Mouse (Mus musculus) left cerebral cortex, postnatal 4 days (tissue): ENCODE measurements at regions not wholly inside any gene's neighbourhood (a gene's known extent, or its start where the extent isn't known, plus 50 kb on each side); places are given as distances from the start of the nearest gene placed in this dataset.
"Not testable (repeated sequence)": the region's sequence is repeated elsewhere in the genome, so short reads cannot be mapped to it uniquely, and the experiment has no call there.

ENCODE experiments used
- DNase-seq: peaks from one replicate; pipeline ENCODE4 v3.0.0-alpha.2; 2022
- intact Hi-C: fragments of 180-260 bp; cut with DNase I; formaldehyde crosslinking; loops from one replicate; pipeline ENCODE4 v1.15.1; 2025

DNA sequence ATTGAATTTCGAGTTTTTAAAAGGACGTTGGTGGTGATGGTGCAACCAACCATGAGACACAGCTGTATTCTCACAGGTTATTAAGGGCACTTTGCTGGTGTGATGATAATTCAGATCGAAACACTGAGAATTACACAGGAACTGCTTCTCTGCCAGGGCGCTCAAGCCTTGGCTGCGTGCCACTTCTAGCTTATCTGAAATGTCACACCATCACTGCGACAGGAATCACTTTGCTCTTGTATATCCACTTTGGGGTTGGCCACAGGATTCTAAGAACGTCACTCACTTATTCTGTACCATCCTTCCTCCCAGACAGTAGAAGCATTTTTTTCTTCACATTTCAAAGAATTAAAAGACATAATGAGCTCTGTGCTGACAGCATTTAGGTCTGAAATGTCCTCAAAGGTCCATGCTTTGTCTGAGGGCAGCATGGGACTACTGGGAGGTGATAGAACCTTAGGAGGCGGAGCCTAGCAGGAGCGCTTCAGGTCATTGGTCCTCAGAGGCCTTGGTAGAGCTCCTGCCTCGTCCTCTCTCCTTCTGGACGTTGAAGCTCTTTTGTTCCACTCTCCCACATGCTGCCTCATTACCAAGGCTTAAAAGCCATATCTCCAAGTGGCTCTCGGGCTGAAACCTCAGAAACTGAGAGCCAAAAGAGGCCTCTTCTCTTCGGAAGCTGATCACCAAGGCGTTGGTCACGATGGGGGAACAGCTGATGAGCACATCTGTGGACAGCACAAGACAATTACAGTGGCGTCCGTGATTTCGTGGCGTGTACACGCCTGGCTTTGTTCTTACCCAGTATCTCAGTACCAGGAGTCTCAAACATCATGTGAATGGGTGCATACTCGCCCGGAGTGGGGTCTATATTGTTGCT lies 167.7 kb downstream of the Enc1 start:
- peak; percentile 54 for DNase-seq

DNA sequence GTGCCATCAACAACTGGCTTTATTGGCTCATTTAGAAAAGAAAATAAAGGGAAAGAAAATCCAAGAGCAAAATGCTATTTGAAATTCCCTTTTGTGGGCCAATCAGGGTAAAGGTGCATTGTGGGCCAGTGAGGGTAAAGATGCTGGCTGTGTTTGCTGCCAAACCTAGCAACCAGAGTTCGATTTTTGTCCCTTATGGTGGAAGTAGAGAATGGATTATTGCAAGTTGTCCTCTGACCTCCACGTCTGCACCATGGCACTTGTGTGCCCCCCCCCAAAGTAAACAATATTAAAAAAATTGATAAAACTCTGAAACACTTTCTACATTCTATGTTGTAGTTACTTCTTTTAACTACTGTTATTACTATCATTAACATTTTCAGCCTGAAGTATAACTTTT lies 166.9 kb downstream of the Enc1 start:
- intact Hi-C loops, result no loop called here
- no peak for DNase-seq

More for the DNA sequence above, 167.7 kb downstream of the Enc1 start:
- intact Hi-C loops, result no loop called here

DNA sequence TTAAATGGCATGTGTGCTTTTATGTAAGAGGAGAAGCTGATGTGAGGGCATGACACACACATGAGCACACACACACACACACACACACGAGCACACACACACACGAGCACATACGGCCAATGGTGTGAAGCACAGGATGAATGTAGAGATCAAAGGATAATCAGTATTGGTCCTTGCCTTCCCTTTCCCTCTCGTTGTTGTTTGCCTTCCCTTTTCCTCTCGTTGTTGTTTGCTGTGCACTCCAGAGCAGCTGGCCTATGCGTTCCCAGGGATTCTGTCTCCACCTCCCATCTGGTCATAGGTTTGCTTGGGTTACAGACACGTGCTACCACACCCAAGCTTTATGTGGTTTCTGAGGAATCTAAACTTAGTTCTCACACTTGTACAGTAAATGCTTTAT lies 165.8 kb downstream of the Enc1 start:
- DNase-seq, result no peak
- intact Hi-C loops, result no loop called here

DNA sequence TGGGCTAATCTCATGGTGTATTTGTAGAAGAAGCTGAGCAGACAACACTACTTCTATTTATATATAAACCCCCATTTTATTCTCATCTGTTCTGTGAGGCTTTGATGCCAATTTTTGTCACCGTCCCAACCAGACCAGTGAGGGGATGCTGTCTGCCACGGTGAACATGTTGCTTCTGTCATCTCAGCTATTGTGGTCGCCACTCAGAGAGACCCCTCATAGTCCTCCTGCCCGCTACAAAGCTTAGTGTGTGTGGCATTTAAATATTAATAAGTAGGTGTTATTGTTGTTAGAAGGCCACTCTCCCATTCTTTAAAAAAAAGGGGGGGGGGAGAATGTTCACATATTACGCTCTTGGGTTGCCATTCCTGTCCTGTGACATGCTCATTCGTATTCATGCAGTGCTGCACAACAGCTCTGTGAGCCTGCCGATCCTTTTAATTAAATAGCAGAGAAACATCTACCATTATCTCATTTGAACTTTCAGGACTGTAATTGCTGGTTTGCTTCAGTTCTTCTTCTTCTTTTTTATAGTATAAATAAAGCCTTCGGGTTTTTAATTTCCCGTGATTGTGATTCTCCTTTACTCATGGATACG lies 161.4 kb downstream of the Enc1 start:
- DNase-seq, result no peak
- intact Hi-C loops, result no loop called here

DNA sequence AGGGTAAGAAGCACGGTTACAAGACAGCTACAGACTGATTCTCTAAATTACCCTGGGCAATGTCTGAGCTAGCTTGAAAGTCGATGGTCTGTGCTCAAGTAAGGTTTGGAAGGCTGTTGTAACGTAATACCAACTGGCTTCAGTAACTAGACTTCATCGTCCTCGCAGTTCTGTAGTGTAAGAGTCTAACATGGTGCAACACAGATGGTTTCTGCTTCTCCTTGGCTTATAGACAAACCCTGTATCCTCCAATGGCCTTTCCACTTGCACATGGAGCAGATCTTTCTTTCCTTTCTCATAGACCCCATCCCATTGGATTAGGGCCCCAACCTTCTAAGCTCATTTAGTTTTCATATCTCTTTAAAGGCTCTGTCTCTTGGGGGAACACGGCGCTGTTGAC lies 160.7 kb downstream of the Enc1 start:
- no peak for DNase-seq
- intact Hi-C loops, result no loop called here

DNA sequence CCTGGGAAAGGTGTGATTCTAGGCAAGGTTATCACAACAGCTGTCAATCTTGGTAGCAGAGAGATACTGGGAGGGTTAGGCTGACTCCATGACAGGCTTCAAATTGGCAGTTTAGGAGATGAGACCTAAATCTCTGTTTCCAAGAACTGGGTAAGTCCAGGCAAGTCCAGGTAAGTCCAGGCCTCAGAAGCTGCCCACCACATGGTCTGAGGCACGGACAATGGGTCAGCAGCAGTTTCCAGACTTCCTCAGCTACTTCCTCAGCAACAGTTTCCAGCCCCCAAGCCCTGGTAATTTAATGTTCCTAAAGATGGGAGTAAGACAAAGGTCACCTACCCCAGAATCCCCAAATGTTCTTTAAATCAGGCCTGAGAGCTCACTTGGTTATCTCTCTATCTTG lies 157.1 kb downstream of the Enc1 start:
- intact Hi-C loops, result no loop called here

DNA sequence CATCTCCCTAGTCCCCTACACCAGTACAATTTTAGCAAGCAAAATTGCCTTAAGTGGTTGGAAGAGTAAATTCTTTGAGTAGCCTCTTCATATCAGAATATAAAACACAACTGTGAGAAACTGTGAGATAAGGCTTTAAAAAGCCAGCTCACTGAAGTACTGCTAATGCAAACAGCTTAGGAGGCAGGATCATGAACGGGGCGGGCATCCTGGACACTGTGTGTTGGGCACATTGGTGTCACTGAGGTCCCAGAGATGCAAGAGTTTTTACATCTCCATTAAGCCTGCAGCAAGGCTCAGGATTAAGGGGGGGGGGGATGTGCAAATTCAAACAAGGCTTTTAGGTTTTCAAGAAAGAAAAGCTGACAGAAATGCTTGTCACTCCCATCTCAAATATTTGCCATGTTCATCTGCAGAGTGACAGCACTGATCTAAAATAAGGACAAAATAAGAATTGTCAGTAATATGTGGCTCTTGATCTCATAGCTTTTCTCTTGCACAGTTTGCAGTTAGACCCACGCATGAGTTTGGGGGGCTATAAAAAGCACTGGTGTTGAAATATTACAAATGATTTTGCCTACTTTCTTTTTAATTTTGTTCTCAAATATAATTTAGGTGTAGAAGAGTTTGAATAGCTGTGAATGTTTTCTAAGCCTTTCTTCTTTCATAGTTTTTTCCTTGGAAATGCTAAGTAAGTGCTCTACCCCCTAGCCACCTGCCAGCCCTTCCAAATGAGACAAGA lies 156.2 kb downstream of the Enc1 start:
- no peak for DNase-seq
- intact Hi-C loops, result no loop called here

More for the DNA sequence above, 157.1 kb downstream of the Enc1 start:
- DNase-seq, result no peak

DNA sequence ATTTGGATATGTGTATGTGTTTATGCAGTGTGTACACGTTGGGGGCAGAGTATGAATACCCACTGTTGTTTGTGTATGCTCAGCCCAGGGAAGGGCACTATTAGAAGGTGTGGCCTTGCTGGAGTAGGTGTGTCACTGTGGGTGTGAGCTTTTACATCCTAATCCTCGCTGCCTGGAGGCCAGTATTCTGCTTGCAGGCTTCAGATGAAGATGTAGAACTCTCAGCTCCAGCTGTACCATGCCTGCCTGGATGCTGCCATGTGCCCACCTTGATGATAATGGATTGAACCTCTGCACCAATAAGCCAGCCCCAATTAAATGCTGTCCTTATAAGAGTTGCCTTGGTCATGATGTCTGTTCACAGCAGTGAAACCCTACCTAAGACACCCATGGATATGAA lies 155.4 kb downstream of the Enc1 start:
- DNase-seq, intact Hi-C loops: not testable (repeated sequence)

DNA sequence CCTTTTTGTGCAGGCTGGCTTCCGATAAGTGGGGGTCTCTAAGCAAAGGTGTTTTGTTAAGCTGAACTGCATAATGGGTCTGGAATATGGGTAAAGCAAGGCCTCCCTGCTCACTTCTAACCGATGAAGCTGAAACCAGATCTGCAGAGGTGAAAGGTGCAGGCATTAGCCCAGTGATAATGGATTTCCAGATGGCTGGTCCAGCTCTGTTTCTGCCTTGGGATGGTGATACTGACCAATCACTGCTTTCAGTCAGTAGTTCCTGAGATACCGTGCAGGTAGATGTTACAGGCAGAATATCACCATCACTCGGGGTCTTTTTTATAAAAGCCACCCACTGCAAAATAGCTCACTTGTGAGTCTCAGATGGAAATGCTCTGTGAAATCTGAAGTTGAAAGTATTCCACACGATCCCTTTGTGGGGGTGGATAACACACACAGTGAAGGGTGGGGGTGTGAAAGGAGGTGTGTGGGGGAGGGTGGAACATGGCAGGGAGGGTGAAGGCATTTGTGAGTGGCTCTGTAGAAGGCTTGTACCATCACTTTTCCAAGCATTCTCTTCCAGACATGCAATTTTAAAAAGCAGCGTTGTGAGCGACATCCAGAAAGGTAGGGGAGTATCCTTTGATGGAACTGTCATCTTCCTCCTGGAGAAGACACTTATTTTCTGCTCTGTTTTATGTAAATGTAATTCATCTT lies 154.0 kb downstream of the Enc1 start:
- intact Hi-C loops, result no loop called here
- no peak for DNase-seq

DNA sequence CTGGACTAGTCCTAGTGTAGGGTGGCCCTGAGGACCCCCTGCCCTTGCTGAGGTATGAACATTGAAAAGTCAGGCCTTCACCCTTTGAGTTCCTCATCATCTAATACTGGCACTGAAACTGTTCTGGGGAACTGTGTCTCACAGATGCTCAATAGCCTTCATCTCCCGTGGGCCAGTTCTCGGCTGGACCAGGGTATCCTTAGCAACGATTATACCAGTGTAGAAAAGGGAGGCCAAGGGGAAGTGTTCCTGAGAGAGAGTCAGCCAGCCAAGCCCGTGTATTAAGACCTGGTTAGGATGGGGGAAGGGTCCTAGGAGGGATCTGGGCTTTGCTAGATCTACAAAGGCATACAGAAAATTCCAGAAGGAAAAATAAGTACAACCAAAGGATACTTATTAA lies 153.2 kb downstream of the Enc1 start:
- intact Hi-C loops, result no loop called here
- no peak for DNase-seq

DNA sequence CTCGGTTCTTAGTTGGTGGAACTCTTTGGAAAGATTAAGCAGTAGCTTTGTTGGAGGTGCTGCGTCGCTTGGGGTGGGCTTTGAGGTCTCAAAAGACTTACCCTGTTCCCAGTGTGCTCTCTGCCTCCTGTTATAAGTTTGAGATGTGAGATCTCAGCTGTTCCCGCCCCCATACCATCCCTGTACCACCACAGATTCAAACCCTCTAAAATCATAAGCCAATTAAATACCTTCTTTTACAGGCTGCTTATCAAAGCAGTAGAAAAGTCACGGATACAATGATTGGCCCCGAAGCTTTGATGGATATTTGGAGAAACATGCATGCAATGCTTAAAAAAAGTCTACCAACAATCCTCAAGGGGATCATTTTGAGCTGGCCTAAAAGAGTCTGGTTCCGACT lies 152.6 kb downstream of the Enc1 start:
- DNase-seq, result no peak
- intact Hi-C loops, result no loop called here

DNA sequence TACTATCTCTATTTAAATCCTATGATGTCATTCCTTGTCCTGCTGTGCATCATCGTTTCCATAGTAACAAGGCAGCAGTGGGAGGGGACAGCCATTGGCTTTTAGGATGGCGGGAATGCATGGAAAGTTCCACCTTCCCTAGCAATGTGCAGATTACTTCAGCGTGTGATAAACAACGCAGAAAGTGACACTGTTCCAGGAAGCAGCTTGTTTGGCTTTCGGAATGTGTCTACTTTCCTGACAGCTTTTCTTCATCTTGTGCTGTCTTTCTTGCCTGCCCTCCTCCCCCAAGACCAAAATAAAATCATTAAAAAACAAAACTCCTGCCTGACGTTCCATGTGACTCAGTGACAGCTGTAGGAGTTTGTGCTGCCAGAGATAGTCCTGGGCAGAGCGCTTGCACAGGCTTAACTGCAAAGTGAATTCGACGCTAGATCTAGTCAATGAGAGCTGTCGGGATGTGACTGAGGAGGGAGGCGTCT lies 149.6 kb downstream of the Enc1 start:
- DNase-seq, result peak; percentile 37
- intact Hi-C loops, result no loop called here

DNA sequence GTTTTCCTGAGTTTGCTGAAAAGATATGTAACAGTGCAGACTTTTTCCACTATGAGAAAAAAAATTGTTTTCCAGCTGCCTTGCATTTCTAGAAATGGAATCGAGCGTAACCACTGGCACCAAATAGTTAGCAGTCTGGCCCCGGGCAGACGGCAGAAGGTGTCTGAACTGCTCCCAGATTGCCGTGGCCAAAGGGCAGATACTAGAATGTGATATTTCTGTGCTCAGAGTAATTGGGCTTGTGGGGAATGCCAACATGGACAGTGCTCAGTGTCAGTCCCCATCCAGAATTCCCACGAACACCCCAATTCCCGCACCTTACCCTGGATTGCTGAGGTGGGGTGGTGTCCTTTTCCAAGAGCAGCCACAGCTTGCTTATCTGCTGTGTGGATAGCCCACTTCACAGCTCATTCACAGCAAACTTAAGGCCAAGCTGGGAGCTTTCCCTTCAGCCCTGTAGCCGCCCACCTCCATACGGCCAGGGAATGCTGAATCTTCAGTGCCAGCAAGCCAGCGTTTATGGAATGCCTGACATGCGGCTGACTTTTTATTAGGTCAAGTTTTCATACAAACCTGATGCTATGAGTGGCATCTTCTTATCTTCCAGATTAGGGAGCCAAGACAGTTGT lies 148.1 kb downstream of the Enc1 start:
- DNase-seq, result peak; percentile 33
- intact Hi-C loops, result loop anchor here (10.0 kb wide), 1 partner anchor 144 kb away; the partner anchor contains the start of gene Enc1

DNA sequence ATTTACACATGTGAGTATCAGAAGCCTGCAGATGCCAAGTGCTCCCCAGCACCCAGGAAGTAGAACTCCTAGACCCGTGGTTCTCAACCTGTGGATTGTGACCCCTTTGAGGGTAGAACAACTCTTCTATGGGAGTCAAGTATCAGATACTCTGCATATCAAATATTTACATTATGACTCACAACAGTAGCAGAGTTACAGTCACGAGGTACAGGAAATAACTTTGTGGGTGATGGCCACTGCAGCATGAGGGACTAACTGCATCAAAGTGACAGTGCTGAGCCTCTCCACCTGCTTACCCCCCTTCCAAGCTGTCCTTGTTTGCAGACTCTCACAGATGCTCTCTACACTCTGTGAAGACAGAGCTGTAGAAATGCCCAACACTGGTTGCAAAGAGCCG lies 145.6 kb downstream of the Enc1 start:
- intact Hi-C loops, result loop anchor here (10.0 kb wide), 1 partner anchor 142 kb away; the partner anchor contains the start of gene Enc1
- DNase-seq, result no peak

DNA sequence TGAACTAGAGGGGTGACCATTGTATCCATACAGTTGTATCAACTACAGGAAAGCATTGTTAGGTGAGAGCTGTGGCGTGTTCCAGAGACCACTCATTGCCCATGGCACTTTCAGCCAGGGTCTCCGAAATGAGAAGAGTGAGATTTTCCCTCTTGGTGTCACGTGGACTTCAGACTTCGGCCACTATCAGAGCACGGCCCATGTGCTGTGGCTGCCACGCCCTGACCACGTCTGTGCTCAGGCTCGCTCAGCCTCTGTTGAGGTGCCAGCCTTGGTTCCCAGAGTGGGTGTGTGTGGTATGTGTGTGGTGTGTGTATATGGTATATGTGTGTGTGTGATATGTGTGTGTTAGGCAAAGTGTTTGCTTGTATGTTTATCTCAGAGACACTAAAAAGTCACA lies 144.6 kb downstream of the Enc1 start:
- no peak for DNase-seq
- intact Hi-C loops, result loop anchor here (10.0 kb wide), 1 partner anchor 141 kb away; the partner anchor contains the start of gene Enc1

DNA sequence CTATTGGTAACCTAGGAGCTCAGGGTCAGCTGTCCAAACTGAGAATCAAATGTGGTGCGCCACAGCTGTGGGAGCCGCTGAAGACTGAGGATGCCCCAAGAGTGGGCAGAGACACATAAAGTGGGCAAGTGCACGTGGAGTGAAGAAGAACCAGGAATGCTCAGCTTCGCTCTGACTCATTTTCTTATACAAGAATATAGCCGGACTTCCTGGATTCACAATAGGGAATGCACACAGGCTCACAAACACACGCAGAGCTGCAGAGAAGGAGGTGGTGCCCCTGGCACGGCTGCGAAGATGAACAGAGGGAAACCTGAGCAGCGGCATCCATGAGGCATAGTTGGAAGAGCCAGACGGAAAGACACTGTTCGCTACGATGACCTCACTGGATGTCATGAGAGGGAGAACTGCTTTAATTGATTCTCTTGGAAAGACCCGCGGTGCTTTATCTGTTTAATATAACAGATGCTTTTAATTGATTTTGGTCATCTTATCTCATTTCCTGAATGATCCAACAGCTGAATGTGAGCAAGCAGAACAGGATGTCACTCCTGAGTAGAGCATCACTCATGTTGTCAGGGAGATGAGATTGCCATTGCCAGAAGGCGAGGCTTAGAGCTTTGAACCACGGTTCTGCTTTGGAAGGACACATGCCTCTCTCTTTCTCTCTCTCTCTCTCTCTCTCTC lies 143.3 kb downstream of the Enc1 start:
- intact Hi-C loops, result loop anchor here (10.0 kb wide), 1 partner anchor 139 kb away; the partner anchor contains the start of gene Enc1
- no peak for DNase-seq

DNA sequence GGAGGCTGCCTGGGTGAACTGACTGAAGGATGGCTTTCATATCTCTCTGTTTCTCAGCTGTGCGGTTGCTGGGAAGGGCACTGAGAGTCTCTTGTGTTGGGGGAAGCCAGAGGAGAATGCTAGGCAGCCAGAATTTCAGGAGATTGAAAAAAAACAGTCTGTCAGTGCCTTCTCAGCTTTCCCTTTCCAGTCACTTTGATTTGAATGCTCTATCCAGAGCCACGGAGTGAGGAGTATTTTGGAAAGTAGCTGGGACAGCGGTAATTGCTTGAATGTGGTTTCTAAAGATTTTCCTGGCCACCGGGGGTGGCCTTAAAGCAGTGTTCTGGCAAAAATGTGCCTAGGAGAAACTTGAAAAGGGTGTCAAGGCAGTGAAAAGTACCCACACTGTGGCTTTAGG lies 142.4 kb downstream of the Enc1 start:
- intact Hi-C loops, result loop anchor here (10.0 kb wide), 1 partner anchor 139 kb away; the partner anchor contains the start of gene Enc1
- DNase-seq, result no peak

DNA sequence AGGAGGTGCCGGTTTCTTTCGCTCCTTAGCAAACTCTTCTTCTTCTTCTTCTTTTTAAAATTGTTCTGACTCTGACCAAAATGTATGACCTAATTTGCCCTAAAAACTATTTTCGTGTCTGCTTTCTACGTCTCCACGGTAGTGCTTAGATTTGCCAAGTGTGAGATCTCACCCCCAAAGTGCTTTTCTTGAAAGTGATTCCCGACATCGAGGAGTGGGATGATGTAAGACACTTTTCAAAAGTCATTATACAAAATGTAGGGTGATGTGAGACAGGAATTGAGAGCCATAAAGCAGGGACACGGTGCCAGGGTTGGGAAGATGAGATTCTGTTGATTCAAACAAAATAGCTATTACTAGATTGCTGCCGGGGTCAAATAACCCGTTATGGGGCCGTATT lies 139.5 kb downstream of the Enc1 start:
- no peak for DNase-seq
- intact Hi-C loops, result loop anchor here (10.0 kb wide), 1 partner anchor 136 kb away; the partner anchor contains the start of gene Enc1

DNA sequence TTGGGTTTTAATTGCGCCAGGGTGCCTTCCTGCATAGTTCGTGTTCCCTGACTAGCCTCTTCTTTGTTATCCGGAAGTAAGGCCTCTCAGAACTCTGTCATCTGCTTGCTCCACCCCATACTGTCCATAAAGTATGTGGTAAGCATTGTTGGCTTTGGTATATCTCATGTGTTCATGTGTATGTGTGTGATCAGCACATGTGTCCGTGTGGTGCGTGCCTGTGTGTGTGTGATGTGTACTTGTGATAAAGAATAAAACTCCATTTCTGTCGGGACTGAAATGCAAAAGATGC lies 135.3 kb downstream of the Enc1 start:
- no peak for DNase-seq
- intact Hi-C loops, result no loop called here
